7 mouse cellular contexts compared by ENCODE assay signal in genomic region chr1:128243627-128243995, GRCm38 (mm10). TPM values are rescaled to one million over a fixed set of nuclear protein-coding genes. Genes with fewer than 3 reads are reported as not detected.
DNase-seq lines count a peak whose midpoint lies in the region; ATAC-seq lines count a peak whose summit lies in the region.

Gene Ubxn4, plus strand, starts transcription at chr1:128243964.

- peaks cover 7% of the 10 kb centered on the region; the same call in 1 of the 2 replicates for H3K4me1 ChIP-seq in embryonic facial prominence, embryonic 15.5 days
- peaks cover 7% of the 10 kb centered on the region for H3K4me1 ChIP-seq in heart, embryonic 16.5 days (ENCODE audit: control insufficient read depth, insufficient read depth, low read length)

- H3K27me3 ChIP-seq in embryonic facial prominence, embryonic 15.5 days, result no peaks in the 10 kb centered on the region
- H3K27me3 ChIP-seq in heart, embryonic 16.5 days (ENCODE audit: control insufficient read depth, insufficient read depth, low read length), result no peaks in the 10 kb centered on the region

- H3K9ac ChIP-seq in embryonic facial prominence, embryonic 15.5 days, result peak within 1 kb of the TSS; percentile 45
- H3K9ac ChIP-seq in heart, embryonic 16.5 days (ENCODE audit: low read length), result peak within 1 kb of the TSS; percentile 94

- peak; percentile 9; the same call in 1 of the 2 replicates for ATAC-seq in embryonic facial prominence, embryonic 15.5 days (ENCODE audit: insufficient number of reproducible peaks, low FRiP score, low TSS enrichment, low read depth)
- peak; percentile 4; the same call in 1 of the 2 replicates for ATAC-seq in heart, embryonic 16.5 days (replicated peaks; ENCODE audit: extremely low read depth, insufficient read depth, low FRiP score)
- no peak for ATAC-seq in monocyte, adult 5-6 weeks (replicated peaks; ENCODE audit: insufficient number of reproducible peaks, low FRiP score, low TSS enrichment, poor library complexity, severe bottlenecking)

- H3K4me3 ChIP-seq in embryonic facial prominence, embryonic 15.5 days (replicated peaks), result peak within 1 kb of the TSS; percentile 58
- peak within 1 kb of the TSS; percentile 85 for H3K4me3 ChIP-seq in heart, embryonic 16.5 days (ENCODE audit: low read length)

- no peaks in the 10 kb centered on the region for H3K9me3 ChIP-seq in embryonic facial prominence, embryonic 15.5 days (replicated peaks)
- no peaks in the 10 kb centered on the region for H3K9me3 ChIP-seq in heart, embryonic 16.5 days (replicated peaks; ENCODE audit: control insufficient read depth, low read length)

- no peak for DNase-seq in thymus, postnatal 0 days (ENCODE audit: low spot score)
- no peak for DNase-seq in thymus, adult 18-20 months
- no peak for DNase-seq in left cerebral cortex, postnatal 14 days (ENCODE audit: low spot score in 2 of 2)
- no peak for DNase-seq in frontal cortex, postnatal 25 days (ENCODE audit: low spot score in 2 of 2)

- intact Hi-C loops in left cerebral cortex, postnatal 14 days (cut with DNase I), result no loop called here

- H3K36me3 ChIP-seq in embryonic facial prominence, embryonic 15.5 days, result no peaks in the 10 kb centered on the region
- no peaks in the 10 kb centered on the region for H3K36me3 ChIP-seq in heart, embryonic 16.5 days (ENCODE audit: control insufficient read depth, insufficient read depth)

- H3K4me2 ChIP-seq in embryonic facial prominence, embryonic 15.5 days (replicated peaks), result peak within 1 kb of the TSS; percentile 86
- peak within 1 kb of the TSS; percentile 93 for H3K4me2 ChIP-seq in heart, embryonic 16.5 days (ENCODE audit: low read depth, low read length)

- 9% methylated on average over 10 of the region's 10 CpGs for WGBS in embryonic facial prominence, embryonic 15.5 days
- 12% methylated on average over 10 of the region's 10 CpGs for WGBS in heart, embryonic 16.5 days

- H3K27ac ChIP-seq in embryonic facial prominence, embryonic 15.5 days (replicated peaks), result peak within 1 kb of the TSS; percentile 72
- H3K27ac ChIP-seq in heart, embryonic 16.5 days (ENCODE audit: low read length), result peak within 1 kb of the TSS; percentile 87

RNA-seq across cellular contexts. Expression of gene Ubxn4, which starts in this region (rescaled TPM):
- 84.9 and 96.4 TPM in 2 replicates for polyA plus RNA-seq in thymus, postnatal 0 days (2015; fragmentation: Nextera tagmentation; extraction: Ambion mirVana)
- 69.1 and 84.7 TPM in 2 replicates for polyA plus RNA-seq in embryonic facial prominence, embryonic 15.5 days (2015; fragmentation: Nextera tagmentation; extraction: Ambion mirVana)
- 46.7 and 53.8 TPM in 2 replicates for polyA plus RNA-seq in heart, embryonic 16.5 days (2015; fragmentation: Nextera tagmentation; extraction: Ambion mirVana)
- 10 to 100 TPM; 44.8 to 51.9 TPM for total RNA-seq in left cerebral cortex, postnatal 14 days (2021)
- total RNA-seq in monocyte, adult 5-6 weeks (2017), result 178 to 257 TPM (median 245 TPM) in 3 replicates
